Mouse (Mus musculus): ENCODE data around the gene Cgn. TPM values are rescaled to one million over a fixed set of nuclear protein-coding genes. Genes with fewer than 3 reads are reported as not detected.

Gene Cgn
- total RNA-seq (2012; rRNA removed) (0.17 and 0.25 TPM in 2 replicates), total RNA-seq (2014; rRNA removed) (0.04 TPM in 1 of 2 replicates, not detected in the other), polyA plus RNA-seq (2012; ENCODE audit: insufficient read length, low read depth) (0.41 and 1.1 TPM in 2 replicates)

DNA sequence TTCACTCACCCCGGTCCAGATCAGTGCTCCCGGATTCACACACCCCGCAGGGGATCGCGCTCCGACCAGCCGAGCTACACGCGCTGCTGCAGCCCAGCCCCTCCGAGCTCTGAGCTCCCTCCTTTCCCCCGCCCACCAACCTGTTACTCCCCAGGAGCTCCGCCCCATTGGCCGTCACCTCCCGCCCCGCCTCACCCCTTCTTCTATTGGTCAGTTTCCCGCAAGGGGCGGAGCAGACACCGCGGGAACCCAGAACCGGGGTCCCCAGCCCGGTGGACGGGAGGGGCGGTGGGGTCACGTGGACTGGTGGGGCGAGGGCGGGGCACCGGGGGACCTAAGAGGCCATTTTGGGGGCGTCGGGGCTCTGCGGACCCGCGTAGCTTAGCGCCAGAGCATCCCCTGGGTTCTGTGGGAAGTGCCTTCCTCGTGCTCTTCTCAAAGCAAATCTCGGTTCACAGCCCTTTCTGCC, at the start of gene Cgn:
TSS of gene Cgn (minus strand) at position 126 of the 469 bp plus-strand sequence.
- dilution Hi-C loops (cut with MboI; ENCODE audit: extremely low pct_ligation_motif_present, extremely low pct_unique_long_range_greater_than_20kb, low sequenced_read_pairs), result no loop called here
- in situ Hi-C loops (cut with MboI; ENCODE audit: low pct_ligation_motif_present, low pct_unique_long_range_greater_than_20kb, low sequenced_read_pairs), result no loop called here
- no peaks in the 10 kb centered on the region for H3K79me2 ChIP-seq (replicated peaks; ENCODE audit: control insufficient read depth, extremely low read depth, insufficient read depth, poor library complexity, severe bottlenecking)
- no peaks in the 10 kb centered on the region for H3K36me3 ChIP-seq (replicated peaks in 1 of 2; ENCODE audit: control insufficient read depth in 1 of 2, insufficient read depth in 1 of 2, low read length in 1 of 2)
- peak within 1 kb of the TSS; percentile 79 for H3K4me2 ChIP-seq (ENCODE audit: insufficient read depth, low read depth, poor library complexity, severe bottlenecking)
- no peak within 1 kb of the TSS for H3K9ac ChIP-seq (ENCODE audit: insufficient read depth, low read depth)
- peaks cover 4 to 9% of the 10 kb centered on the region in 2 experiments; a peak in 3 of 4 replicates for H3K4me1 ChIP-seq (ENCODE audit: control insufficient read depth in 1 of 2, insufficient read depth in 2 of 2)
- TF ChIP-seq CHD1 (IDR thresholded peaks at IDR 0.05; ENCODE audit: low read depth, low read length) (no peak), MYC (IDR thresholded peaks at IDR 0.05; ENCODE audit: low read depth, low read length) (no peak), TCF12 (IDR thresholded peaks at IDR 0.05; ENCODE audit: low read depth, low read length) (no peak), NELFE (IDR thresholded peaks at IDR 0.05; ENCODE audit: low read depth, low read length) (no peak), USF1 (IDR thresholded peaks at IDR 0.05; ENCODE audit: low read depth, low read length) (peak; percentile 56), POLR2A (IDR thresholded peaks at IDR 0.05; ENCODE audit: low read depth, low read length) (peak; percentile 34; the same call in 1 of the 2 replicates)
- peaks cover 8% of the 10 kb centered on the region for H3K9me3 ChIP-seq (replicated peaks; ENCODE audit: low read length)
- peak within 1 kb of the TSS; percentile 31 to 55 (median 50) for H3K4me3 ChIP-seq (replicated peaks in 1 of 3; ENCODE audit: low read depth in 2 of 3, low read length in 2 of 3, poor library complexity in 1 of 3)
- peak; percentile 78 for DNase-seq (ENCODE audit: extremely low read depth)
- peaks cover 71% of the 10 kb centered on the region for H3K27me3 ChIP-seq (replicated peaks)
- no peak within 1 kb of the TSS for H3K27ac ChIP-seq (ENCODE audit: insufficient read depth, low read depth)

DNA sequence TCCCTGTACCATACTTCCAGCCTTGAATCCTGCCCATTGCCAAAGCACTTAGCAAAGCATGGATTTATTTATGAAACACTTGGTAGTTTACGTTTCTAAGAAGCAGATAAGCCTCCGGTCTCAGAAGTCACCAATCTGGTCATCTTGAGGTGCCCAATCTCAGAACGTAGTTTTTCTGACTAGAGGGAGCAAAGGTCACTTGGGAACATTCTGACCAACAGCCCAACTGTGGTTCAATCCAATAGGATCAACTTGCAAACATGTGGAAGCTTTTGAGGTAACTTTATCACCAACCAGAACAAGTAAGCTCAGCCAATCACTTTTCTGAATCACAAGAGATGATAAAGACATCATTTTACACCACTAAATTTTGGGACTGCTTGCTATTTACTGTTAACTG, 49.1 kb upstream of the Cgn start:
- in situ Hi-C loops (cut with MboI; ENCODE audit: low pct_ligation_motif_present, low pct_unique_long_range_greater_than_20kb, low sequenced_read_pairs) (no loop called here), dilution Hi-C loops (cut with MboI; ENCODE audit: extremely low pct_ligation_motif_present, extremely low pct_unique_long_range_greater_than_20kb, low sequenced_read_pairs) (no loop called here)
- Histone ChIP-seq H3K4me3 (replicated peaks in 1 of 3; ENCODE audit: low read depth in 2 of 3, low read length in 2 of 3, poor library complexity in 1 of 3) (no peak overlapping the region), H3K9me3 (replicated peaks; ENCODE audit: low read length) (peaks cover 6% of the 10 kb centered on the region), H3K27ac (ENCODE audit: insufficient read depth, low read depth) (no peak overlapping the region), H3K27me3 (replicated peaks) (peaks cover 16% of the 10 kb centered on the region), H3K36me3 (replicated peaks in 1 of 2; ENCODE audit: control insufficient read depth in 1 of 2, insufficient read depth in 1 of 2, low read length in 1 of 2) (peaks cover 0 to 7% of the 10 kb centered on the region in 2 experiments), H3K79me2 (replicated peaks; ENCODE audit: control insufficient read depth, extremely low read depth, insufficient read depth, poor library complexity, severe bottlenecking) (peaks cover 27% of the 10 kb centered on the region), H3K4me2 (ENCODE audit: insufficient read depth, low read depth, poor library complexity, severe bottlenecking) (no peak overlapping the region), H3K4me1 (ENCODE audit: control insufficient read depth in 1 of 2, insufficient read depth in 2 of 2) (peaks cover 0 to 21% of the 10 kb centered on the region in 2 experiments; a peak in 3 of 4 replicates), H3K9ac (ENCODE audit: insufficient read depth, low read depth) (no peak overlapping the region)
- TF ChIP-seq GABPA (IDR thresholded peaks at IDR 0.05; ENCODE audit: insufficient replicate concordance, low read depth, low read length), result no peak
- no peak for TF ChIP-seq EP300 (IDR thresholded peaks at IDR 0.05; ENCODE audit: low read length)
- no peak for TF ChIP-seq SIN3A (IDR thresholded peaks at IDR 0.05; ENCODE audit: low read length)
- TF ChIP-seq MAFK (IDR thresholded peaks at IDR 0.05; ENCODE audit: insufficient replicate concordance, low read length), result no peak
- no peak for TF ChIP-seq MAX (IDR thresholded peaks at IDR 0.05; ENCODE audit: low read length)
- no peak for TF ChIP-seq BHLHE40 (IDR thresholded peaks at IDR 0.05; ENCODE audit: low read depth, low read length)
- no peak for TF ChIP-seq NELFE (IDR thresholded peaks at IDR 0.05; ENCODE audit: low read depth, low read length)
- no peak for TF ChIP-seq CTCF (conservative IDR thresholded peaks at IDR 0.05 in 1 of 2, IDR thresholded peaks at IDR 0.05 in 1 of 2; ENCODE audit: low read depth in 2 of 2, low read length in 2 of 2)
- TF ChIP-seq E2F4 (IDR thresholded peaks at IDR 0.05; ENCODE audit: insufficient replicate concordance, low read depth, low read length), result no peak
- no peak for TF ChIP-seq IRF4 (IDR thresholded peaks at IDR 0.05; ENCODE audit: low read depth, low read length)
- no peak for DNase-seq (ENCODE audit: extremely low read depth)

Measured in CH12.LX (cell line).